Comparison of ENCODE assay signal across 22 mouse cellular contexts in the genomic region with DNA sequence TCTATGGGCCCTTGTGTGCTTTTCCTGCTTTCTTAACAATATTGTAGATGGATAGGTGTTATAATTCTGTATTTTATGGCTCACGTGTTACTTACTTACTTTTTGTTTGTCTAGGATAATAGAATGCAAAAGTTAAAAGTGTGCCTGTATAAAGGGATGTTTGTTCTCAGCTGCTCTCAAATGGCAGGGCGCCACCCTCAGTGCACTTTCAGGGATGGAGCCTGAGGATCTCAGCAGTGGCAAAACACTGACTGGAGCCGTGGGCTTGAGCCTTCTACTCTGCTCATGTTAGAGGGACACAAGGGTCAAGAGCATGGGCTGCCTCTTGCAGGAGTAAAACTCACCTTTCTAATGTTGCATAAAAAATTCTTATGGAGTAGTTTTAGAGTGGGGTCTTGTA. TPM values are rescaled to one million over a fixed set of nuclear protein-coding genes. Genes with fewer than 3 reads are reported as not detected.
"Had no signal": no experiment of that assay in that cellular context is flagged by ENCODE, and none has a peak within 500 bp of the region (broad histone marks: within the 10 kb centered on the region; RNA-seq: fewer than 3 reads in every experiment).

No protein-coding gene starts in this region.

- H3K9me3 ChIP-seq: limb, embryonic 10.5 days; limb, embryonic 13.5 days; midbrain, embryonic 12.5 days; midbrain, embryonic 15.5 days; neural tube, embryonic 12.5 days had no signal

- H3K4me3 ChIP-seq: limb, embryonic 10.5 days; limb, embryonic 13.5 days; midbrain, embryonic 12.5 days; midbrain, embryonic 15.5 days; neural tube, embryonic 12.5 days had no signal

- H3K4me2 ChIP-seq: hindbrain, embryonic 14.5 days; limb, embryonic 13.5 days; lung, embryonic 14.5 days; midbrain, embryonic 12.5 days; midbrain, embryonic 15.5 days; neural tube, embryonic 12.5 days had no signal

- ATAC-seq: hindbrain, postnatal 0 days; inflammation-experienced regulatory T-cells, adult 6 months; intestine, embryonic 16.5 days; liver, postnatal 0 days; lung, postnatal 0 days; midbrain, embryonic 15.5 days had no signal

- H3K27ac ChIP-seq: hindbrain, embryonic 14.5 days; hindbrain, postnatal 0 days; limb, embryonic 10.5 days; limb, embryonic 13.5 days; liver, embryonic 14.5 days; macrophage; midbrain, embryonic 12.5 days; midbrain, embryonic 15.5 days; neural tube, embryonic 12.5 days had no signal

- H3K27me3 ChIP-seq: limb, embryonic 13.5 days; midbrain, embryonic 12.5 days; midbrain, embryonic 15.5 days; neural tube, embryonic 12.5 days had no signal

- H3K4me1 ChIP-seq: limb, embryonic 10.5 days; limb, embryonic 13.5 days; midbrain, embryonic 12.5 days; midbrain, embryonic 15.5 days; neural tube, embryonic 12.5 days had no signal

- H3K36me3 ChIP-seq: limb, embryonic 10.5 days; limb, embryonic 13.5 days; midbrain, embryonic 12.5 days; midbrain, embryonic 15.5 days; neural tube, embryonic 12.5 days had no signal

- DNase-seq: liver; liver, postnatal 0 days; lung, embryonic 14.5 days; retina, postnatal 1 day; right cerebral cortex, postnatal 25 days; spleen, adult 18-20 months; thymus, adult 2 months; thymus, postnatal 25 days had no signal

- H3K9ac ChIP-seq: hindbrain, embryonic 14.5 days; limb, embryonic 13.5 days; liver, embryonic 14.5 days; liver, postnatal 0 days; lung, embryonic 14.5 days; midbrain, embryonic 12.5 days; midbrain, embryonic 15.5 days; neural tube, embryonic 12.5 days had no signal

RNA-seq across cellular contexts. Expression of gene Ugt3a2, which starts 1.7 kb away (rescaled TPM):
- polyA plus RNA-seq: hindbrain, embryonic 14.5 days; hindbrain, postnatal 0 days; limb, embryonic 10.5 days; limb, embryonic 13.5 days; lung, embryonic 14.5 days; lung, postnatal 0 days; macrophage; midbrain, embryonic 12.5 days; midbrain, embryonic 15.5 days; neural tube, embryonic 12.5 days; stomach, embryonic 16.5 days; urinary bladder, adult 2 months had no signal
